Mouse (Mus musculus): Measurements from ENCODE around the gene Gm11985. TPM values are rescaled to one million over a fixed set of nuclear protein-coding genes. Genes with fewer than 3 reads are reported as not detected.

The Gm11985 gene
- polyA plus RNA-seq, 1 experiment from 2014 or later, result not detected

- H3K27ac ChIP-seq (replicated peaks; ENCODE audit: low read depth, low read length), result no peak overlapping the region
- no peak for DNase-seq
Observed at GRCm38 (mm10) chr11:7212126-7212798, 23.9 kb upstream of the Gm11985 start.

GRCm38 (mm10) chr11:7211211-7211610, 22.8 kb upstream of the Gm11985 start:
- Histone ChIP-seq H3K4me3 (replicated peaks; ENCODE audit: low read depth, low read length) (no peak overlapping the region), H3K36me3 (ENCODE audit: control insufficient read depth, insufficient read depth, low read length) (no peaks in the 10 kb centered on the region), H3K27me3 (ENCODE audit: control insufficient read depth, insufficient read depth, low read length) (peaks cover 27% of the 10 kb centered on the region), H3K9me3 (ENCODE audit: control insufficient read depth, low read length) (no peaks in the 10 kb centered on the region), H3K4me1 (ENCODE audit: control insufficient read depth, insufficient read depth, low read length) (peaks cover 18% of the 10 kb centered on the region), H3K4me2 (ENCODE audit: low read length) (no peak overlapping the region), H3K27ac (replicated peaks; ENCODE audit: low read depth, low read length) (no peak overlapping the region), H3K9ac (replicated peaks; ENCODE audit: low read length) (no peak overlapping the region)
- DNase-seq, result peak; percentile 59
- WGBS, result 32% methylated on average over 9 of the region's 9 CpGs
- no peak for ATAC-seq (ENCODE audit: low FRiP score, low TSS enrichment)

More at GRCm38 (mm10) chr11:7212126-7212798, 23.9 kb upstream of the Gm11985 start:
- Histone ChIP-seq H3K9me3 (ENCODE audit: control insufficient read depth, low read length) (no peaks in the 10 kb centered on the region), H3K27me3 (ENCODE audit: control insufficient read depth, insufficient read depth, low read length) (peaks cover 27% of the 10 kb centered on the region), H3K9ac (replicated peaks; ENCODE audit: low read length) (no peak overlapping the region; the same call in 1 of the 2 replicates), H3K36me3 (ENCODE audit: control insufficient read depth, insufficient read depth, low read length) (no peaks in the 10 kb centered on the region), H3K4me3 (replicated peaks; ENCODE audit: low read depth, low read length) (peak overlapping the region; percentile 65), H3K4me1 (ENCODE audit: control insufficient read depth, insufficient read depth, low read length) (peaks cover 18% of the 10 kb centered on the region), H3K4me2 (ENCODE audit: low read length) (peak overlapping the region; percentile 85)
- no peak for ATAC-seq (ENCODE audit: low FRiP score, low TSS enrichment)
- 24% methylated on average over 17 of the region's 17 CpGs for WGBS

GRCm38 (mm10) chr11:7210343-7210742, 22.0 kb upstream of the Gm11985 start:
- Histone ChIP-seq H3K27ac (replicated peaks; ENCODE audit: low read depth, low read length) (no peak overlapping the region), H3K36me3 (ENCODE audit: control insufficient read depth, insufficient read depth, low read length) (no peaks in the 10 kb centered on the region), H3K27me3 (ENCODE audit: control insufficient read depth, insufficient read depth, low read length) (peaks cover 27% of the 10 kb centered on the region), H3K4me3 (replicated peaks; ENCODE audit: low read depth, low read length) (no peak overlapping the region), H3K9me3 (ENCODE audit: control insufficient read depth, low read length) (no peaks in the 10 kb centered on the region), H3K4me1 (ENCODE audit: control insufficient read depth, insufficient read depth, low read length) (peaks cover 18% of the 10 kb centered on the region), H3K4me2 (ENCODE audit: low read length) (no peak overlapping the region), H3K9ac (replicated peaks; ENCODE audit: low read length) (no peak overlapping the region)
- 26% methylated on average over 6 of the region's 6 CpGs for WGBS
- no peak for ATAC-seq (ENCODE audit: low FRiP score, low TSS enrichment)
- DNase-seq, result peak; percentile 87

- Histone ChIP-seq H3K27ac (replicated peaks; ENCODE audit: low read depth, low read length) (no peak overlapping the region), H3K4me1 (ENCODE audit: control insufficient read depth, insufficient read depth, low read length) (no peaks in the 10 kb centered on the region), H3K4me2 (ENCODE audit: low read length) (no peak overlapping the region), H3K27me3 (ENCODE audit: control insufficient read depth, insufficient read depth, low read length) (no peaks in the 10 kb centered on the region), H3K9me3 (ENCODE audit: control insufficient read depth, low read length) (no peaks in the 10 kb centered on the region), H3K9ac (replicated peaks; ENCODE audit: low read length) (no peak overlapping the region), H3K4me3 (replicated peaks; ENCODE audit: low read depth, low read length) (no peak overlapping the region), H3K36me3 (ENCODE audit: control insufficient read depth, insufficient read depth, low read length) (no peaks in the 10 kb centered on the region)
- DNase-seq (no peak), ATAC-seq (ENCODE audit: low FRiP score, low TSS enrichment) (no peak)
- WGBS, result 91% methylated on average over 9 of the region's 9 CpGs
Observed at GRCm38 (mm10) chr11:7203846-7204245, 15.5 kb upstream of the Gm11985 start.

GRCm38 (mm10) chr11:7202206-7202605, 13.8 kb upstream of the Gm11985 start:
- ATAC-seq (ENCODE audit: low FRiP score, low TSS enrichment) (no peak), DNase-seq (no peak)
- H3K9me3 ChIP-seq (ENCODE audit: control insufficient read depth, low read length), result no peaks in the 10 kb centered on the region
- no peak overlapping the region for H3K27ac ChIP-seq (replicated peaks; ENCODE audit: low read depth, low read length)
- WGBS, result 86% methylated on average over 7 of the region's 7 CpGs
- peaks cover 4% of the 10 kb centered on the region; the same call in 1 of the 2 replicates for H3K4me1 ChIP-seq (ENCODE audit: control insufficient read depth, insufficient read depth, low read length)
- H3K4me3 ChIP-seq (replicated peaks; ENCODE audit: low read depth, low read length), result no peak overlapping the region
- no peaks in the 10 kb centered on the region for H3K27me3 ChIP-seq (ENCODE audit: control insufficient read depth, insufficient read depth, low read length)
- H3K9ac ChIP-seq (replicated peaks; ENCODE audit: low read length), result no peak overlapping the region
- H3K36me3 ChIP-seq (ENCODE audit: control insufficient read depth, insufficient read depth, low read length), result no peaks in the 10 kb centered on the region
- H3K4me2 ChIP-seq (ENCODE audit: low read length), result no peak overlapping the region

- DNase-seq, result no peak
- WGBS, result 84% methylated on average over 9 of the region's 9 CpGs
- peaks cover 7% of the 10 kb centered on the region; the same call in 1 of the 2 replicates for H3K4me1 ChIP-seq (ENCODE audit: control insufficient read depth, insufficient read depth, low read length)
- H3K36me3 ChIP-seq (ENCODE audit: control insufficient read depth, insufficient read depth, low read length), result no peaks in the 10 kb centered on the region
- no peaks in the 10 kb centered on the region for H3K27me3 ChIP-seq (ENCODE audit: control insufficient read depth, insufficient read depth, low read length)
- no peak overlapping the region for H3K4me2 ChIP-seq (ENCODE audit: low read length)
- no peak overlapping the region for H3K9ac ChIP-seq (replicated peaks; ENCODE audit: low read length)
- no peak overlapping the region for H3K4me3 ChIP-seq (replicated peaks; ENCODE audit: low read depth, low read length)
- H3K27ac ChIP-seq (replicated peaks; ENCODE audit: low read depth, low read length), result no peak overlapping the region
- H3K9me3 ChIP-seq (ENCODE audit: control insufficient read depth, low read length), result no peaks in the 10 kb centered on the region
- no peak for ATAC-seq (ENCODE audit: low FRiP score, low TSS enrichment)
Observed at GRCm38 (mm10) chr11:7200393-7200783, 12.0 kb upstream of the Gm11985 start.

GRCm38 (mm10) chr11:7199736-7200392, 11.5 kb upstream of the Gm11985 start:
- Histone ChIP-seq H3K4me3 (replicated peaks; ENCODE audit: low read depth, low read length) (no peak overlapping the region), H3K9ac (replicated peaks; ENCODE audit: low read length) (no peak overlapping the region), H3K36me3 (ENCODE audit: control insufficient read depth, insufficient read depth, low read length) (no peaks in the 10 kb centered on the region), H3K27ac (replicated peaks; ENCODE audit: low read depth, low read length) (no peak overlapping the region), H3K4me2 (ENCODE audit: low read length) (no peak overlapping the region), H3K9me3 (ENCODE audit: control insufficient read depth, low read length) (no peaks in the 10 kb centered on the region), H3K4me1 (ENCODE audit: control insufficient read depth, insufficient read depth, low read length) (peaks cover 7% of the 10 kb centered on the region; the same call in 1 of the 2 replicates), H3K27me3 (ENCODE audit: control insufficient read depth, insufficient read depth, low read length) (no peaks in the 10 kb centered on the region)
- ATAC-seq (ENCODE audit: low FRiP score, low TSS enrichment) (no peak; the same call in 1 of the 2 replicates), DNase-seq (peak; percentile 86)
- WGBS, result 60% methylated on average over 14 of the region's 14 CpGs

- Histone ChIP-seq H3K36me3 (ENCODE audit: control insufficient read depth, insufficient read depth, low read length) (no peaks in the 10 kb centered on the region), H3K27ac (replicated peaks; ENCODE audit: low read depth, low read length) (no peak overlapping the region), H3K27me3 (ENCODE audit: control insufficient read depth, insufficient read depth, low read length) (no peaks in the 10 kb centered on the region), H3K9ac (replicated peaks; ENCODE audit: low read length) (no peak overlapping the region), H3K4me2 (ENCODE audit: low read length) (no peak overlapping the region), H3K4me3 (replicated peaks; ENCODE audit: low read depth, low read length) (no peak overlapping the region), H3K9me3 (ENCODE audit: control insufficient read depth, low read length) (no peaks in the 10 kb centered on the region), H3K4me1 (ENCODE audit: control insufficient read depth, insufficient read depth, low read length) (peaks cover 7% of the 10 kb centered on the region; the same call in 1 of the 2 replicates)
- ATAC-seq (ENCODE audit: low FRiP score, low TSS enrichment) (no peak), DNase-seq (no peak)
- WGBS, result 91% methylated on average over 10 of the region's 10 CpGs
Observed at GRCm38 (mm10) chr11:7198481-7199256, 10.3 kb upstream of the Gm11985 start.

Data from midbrain, embryonic 14.5 days (tissue).